Mouse (Mus musculus) CH12.LX (cell line): Measurements from ENCODE around the gene Ice2. TPM values are rescaled to one million over a fixed set of nuclear protein-coding genes. Genes with fewer than 3 reads are reported as not detected.

ENCODE experiments used
- DNase-seq: peaks from one replicate; pipeline ENCODE4 v3.0.0-alpha.2; 2013; ENCODE audit errors: extremely low read depth
- H3K27ac ChIP-seq: 2 replicates; pipeline ENCODE4 v1.5.1; 2012; ENCODE audit warnings: low read depth, mild to moderate bottlenecking, control low read depth, moderate library complexity; ENCODE audit not compliant: insufficient read depth
- H3K27me3 ChIP-seq: replicated peaks from 2 replicates; pipeline ENCODE3; 2012; ENCODE audit warnings: inconsistent platforms
- H3K36me3 ChIP-seq, 2 experiments: replicated peaks in 1 of 2; 2 replicates each; pipeline versions ENCODE3 to v1.6.1; 2012; ENCODE audit warnings: inconsistent platforms in 1 of 2, low read length in 1 of 2, mild to moderate bottlenecking in 1 of 2, mixed read lengths in 1 of 2, moderate library complexity in 1 of 2; ENCODE audit not compliant: control insufficient read depth in 1 of 2, insufficient read depth in 1 of 2
- H3K4me1 ChIP-seq, 2 experiments: 2 replicates each; pipeline ENCODE4 v1.6.1; 2012; ENCODE audit warnings: inconsistent platforms in 1 of 2, moderate library complexity in 1 of 2; ENCODE audit not compliant: insufficient read depth in 2 of 2, control insufficient read depth in 1 of 2
- H3K4me2 ChIP-seq: 2 replicates; pipeline ENCODE4 v1.6.1; 2012; ENCODE audit warnings: low read depth, mild to moderate bottlenecking, control low read depth; ENCODE audit not compliant: poor library complexity, insufficient read depth, severe bottlenecking
- H3K4me3 ChIP-seq, 3 experiments: fragments of 150-350 bp in 1 of 3; sonication (generic) in 1 of 3; replicated peaks in 1 of 3; 2 replicates each; pipeline versions ENCODE3 to v1.5.1; 2011 to 2012; ENCODE audit warnings: low read depth in 2 of 3, low read length in 2 of 3, mild to moderate bottlenecking in 2 of 3, moderate library complexity in 2 of 3, control low read depth in 1 of 3, improper control_type of control experiment in 1 of 3, inconsistent platforms in 1 of 3, mixed read lengths in 1 of 3; ENCODE audit not compliant: poor library complexity in 1 of 3
- H3K79me2 ChIP-seq: replicated peaks from 2 replicates; pipeline ENCODE4 v1.6.1; 2012; ENCODE audit warnings: mild to moderate bottlenecking, moderate library complexity; ENCODE audit not compliant: control insufficient read depth, poor library complexity, insufficient read depth, severe bottlenecking; ENCODE audit errors: extremely low read depth
- H3K9ac ChIP-seq: 2 replicates; pipeline ENCODE4 v1.6.1; 2012; ENCODE audit warnings: low read depth, mild to moderate bottlenecking, control low read depth, moderate library complexity; ENCODE audit not compliant: insufficient read depth
- H3K9me3 ChIP-seq: replicated peaks from 2 replicates; pipeline ENCODE3; 2012; ENCODE audit warnings: low read length, inconsistent platforms, mixed read lengths
- BHLHE40 ChIP-seq: IDR thresholded peaks from 2 replicates; pipeline ENCODE4 v1.6.1; 2011; ENCODE audit warnings: mild to moderate bottlenecking, low read depth, low read length, improper control_type of control experiment
- CHD2 ChIP-seq: IDR thresholded peaks from 2 replicates; pipeline ENCODE4 v1.6.1; 2011; ENCODE audit warnings: low read length, improper control_type of control experiment
- E2F4 ChIP-seq: IDR thresholded peaks from 2 replicates; pipeline ENCODE4 v1.6.1; 2011; ENCODE audit warnings: low read depth, low read length, improper control_type of control experiment; ENCODE audit not compliant: insufficient replicate concordance
- ELF1 ChIP-seq: IDR thresholded peaks from 2 replicates; pipeline ENCODE4 v1.6.1; 2014; ENCODE audit warnings: low read depth, mild to moderate bottlenecking, inconsistent platforms, low read length, improper control_type of control experiment
- IRF4 ChIP-seq: IDR thresholded peaks from 2 replicates; pipeline ENCODE4 v1.6.1; 2014; ENCODE audit warnings: low read depth, mild to moderate bottlenecking, inconsistent platforms, low read length, improper control_type of control experiment
- JUN ChIP-seq: IDR thresholded peaks from 2 replicates; pipeline ENCODE4 v1.6.1; 2011; ENCODE audit warnings: low read depth, mild to moderate bottlenecking, low read length, improper control_type of control experiment, moderate library complexity; ENCODE audit not compliant: insufficient read depth
- JUND ChIP-seq: conservative IDR thresholded peaks from 2 replicates; pipeline ENCODE4 v1.6.1; 2011; ENCODE audit warnings: low read depth, low read length, improper control_type of control experiment
- KAT2A ChIP-seq: IDR thresholded peaks from 2 replicates; pipeline ENCODE4 v1.6.1; 2012; ENCODE audit warnings: low read length, improper control_type of control experiment, inconsistent platforms; ENCODE audit not compliant: insufficient replicate concordance
- MAFK ChIP-seq: IDR thresholded peaks from 2 replicates; pipeline ENCODE4 v1.6.1; 2011; ENCODE audit warnings: low read length, improper control_type of control experiment; ENCODE audit not compliant: insufficient replicate concordance
- MAX ChIP-seq: IDR thresholded peaks from 2 replicates; pipeline ENCODE4 v1.6.1; 2011; ENCODE audit warnings: low read length, improper control_type of control experiment
- MAZ ChIP-seq: IDR thresholded peaks from 2 replicates; pipeline ENCODE4 v1.6.1; 2012; ENCODE audit warnings: low read depth, mild to moderate bottlenecking, inconsistent platforms, low read length, improper control_type of control experiment, moderate library complexity
- MXI1 ChIP-seq: IDR thresholded peaks from 2 replicates; pipeline ENCODE4 v1.6.1; 2011; ENCODE audit warnings: mild to moderate bottlenecking, low read depth, low read length, improper control_type of control experiment
- NELFE ChIP-seq: IDR thresholded peaks from 2 replicates; pipeline ENCODE4 v1.6.1; 2011; ENCODE audit warnings: low read depth, low read length, improper control_type of control experiment
- NRF1 ChIP-seq: IDR thresholded peaks from 2 replicates; pipeline ENCODE4 v1.6.1; 2014; ENCODE audit warnings: low read depth, mild to moderate bottlenecking, inconsistent platforms, low read length, improper control_type of control experiment, moderate library complexity
- PAX5 ChIP-seq: IDR thresholded peaks from 2 replicates; pipeline ENCODE4 v1.6.1; 2012; ENCODE audit warnings: low read length, inconsistent platforms, mixed read lengths
- RAD21 ChIP-seq: IDR thresholded peaks from 2 replicates; pipeline ENCODE4 v1.6.1; 2011; ENCODE audit warnings: low read depth, mild to moderate bottlenecking, low read length, improper control_type of control experiment, moderate library complexity
- RCOR1 ChIP-seq: conservative IDR thresholded peaks from 2 replicates; pipeline ENCODE4 v1.6.1; 2012; ENCODE audit warnings: low read depth, mild to moderate bottlenecking, inconsistent platforms, low read length, improper control_type of control experiment
- UBTF ChIP-seq: IDR thresholded peaks from 2 replicates; pipeline ENCODE4 v1.6.1; 2012; ENCODE audit warnings: low read depth, mild to moderate bottlenecking, inconsistent platforms, low read length, improper control_type of control experiment, moderate library complexity
- USF1 ChIP-seq: IDR thresholded peaks from 2 replicates; pipeline ENCODE4 v1.6.1; 2014; ENCODE audit warnings: low read depth, mild to moderate bottlenecking, inconsistent platforms, low read length, improper control_type of control experiment
- ZNF384 ChIP-seq: IDR thresholded peaks from 2 replicates; pipeline ENCODE4 v1.6.1; 2012; ENCODE audit warnings: low read depth, low read length, improper control_type of control experiment, inconsistent platforms
- dilution Hi-C: fragments of 300-500 bp; cut with MboI; formaldehyde crosslinking; loops from 2 replicates; pipeline ENCODE4 v1.14.3; 2020; ENCODE audit warnings: low sequenced_read_pairs; ENCODE audit not compliant: extremely low pct_unique_long_range_greater_than_20kb, extremely low pct_ligation_motif_present
- in situ Hi-C: fragments of 300-500 bp; cut with MboI; formaldehyde crosslinking; loops from 3 replicates; pipeline ENCODE4 v1.14.3; 2019; ENCODE audit warnings: low sequenced_read_pairs, low pct_ligation_motif_present, low pct_unique_long_range_greater_than_20kb, mixed read lengths
- polyA plus RNA-seq: library from polyadenylated mRNA; unstranded; fragments of >175 nt; gene quantifications from 2 replicates; pipeline ENCODE4 v1.2.1, GENCODE M21; 2012; ENCODE audit warnings: low read depth; ENCODE audit not compliant: insufficient read length
- total RNA-seq, 2 experiments: library from RNA; depleted of rRNA; stranded (reverse); fragments of 300-350 nt in 1 of 2; fragments of >200 nt in 1 of 2; gene quantifications; 2 replicates each; pipeline ENCODE4 v1.2.3; 2012 to 2014

The Ice2 gene
- total and polyA plus RNA-seq, 3 experiments, result 13.3 to 23.1 (median 14.9) TPM

GRCm38 (mm10) chr9:69464109-69464756 is 66.5 kb downstream of the Ice2 start:
- H3K9me3 ChIP-seq, result no peaks in the 10 kb centered on the region
- H3K79me2 ChIP-seq, result no peaks in the 10 kb centered on the region
- no peak overlapping the region for H3K4me2 ChIP-seq
- TF ChIP-seq RAD21 (no peak), KAT2A (no peak), MAX (no peak)
- no peaks in the 10 kb centered on the region for H3K27me3 ChIP-seq
- no peak overlapping the region for H3K4me3 ChIP-seq
- in situ Hi-C loops, result no loop called here
- H3K4me1 ChIP-seq, result peaks cover 11 to 17% of the 10 kb centered on the region in 2 experiments
- no peak for DNase-seq
- no peaks in the 10 kb centered on the region for H3K36me3 ChIP-seq
- dilution Hi-C loops, result no loop called here
- no peak overlapping the region for H3K9ac ChIP-seq
- no peak overlapping the region for H3K27ac ChIP-seq

- in situ Hi-C loops, result no loop called here
- H3K36me3 ChIP-seq, result no peaks in the 10 kb centered on the region
- no peaks in the 10 kb centered on the region for H3K79me2 ChIP-seq
- H3K4me1 ChIP-seq, result peaks cover 10 to 22% of the 10 kb centered on the region in 2 experiments
- H3K27me3 ChIP-seq, result no peaks in the 10 kb centered on the region
- TF ChIP-seq MAFK (no peak), UBTF (no peak), E2F4 (no peak), IRF4 (no peak), RCOR1 (no peak), BHLHE40 (no peak), NELFE (no peak), NRF1 (no peak), JUND (no peak), USF1 (no peak), PAX5 (no peak), MXI1 (no peak), CHD2 (no peak), ZNF384 (no peak), MAZ (no peak), ELF1 (no peak), JUN (no peak)
- TF ChIP-seq, all 38 proteins: peak for 0
- H3K9ac ChIP-seq, result no peak overlapping the region
- DNase-seq, result no peak
- no peaks in the 10 kb centered on the region for H3K9me3 ChIP-seq
- no peak overlapping the region for H3K4me3 ChIP-seq
- no peak overlapping the region for H3K4me2 ChIP-seq
- dilution Hi-C loops, result no loop called here
- H3K27ac ChIP-seq, result no peak overlapping the region
Observed at GRCm38 (mm10) chr9:69466098-69466497, 68.4 kb downstream of the Ice2 start.
